In genomic region chr12:80238523-80238922, GRCm38 (mm10) we compare ENCODE assay signal across 19 mouse cellular contexts. TPM values are rescaled to one million over a fixed set of nuclear protein-coding genes. Genes with fewer than 3 reads are reported as not detected.
DNase-seq lines count a peak whose midpoint lies in the region; ATAC-seq lines count a peak whose summit lies in the region.
"Had no signal": no experiment of that assay in that cellular context is flagged by ENCODE, and none has a peak within 500 bp of the region (broad histone marks: within the 10 kb centered on the region; RNA-seq: fewer than 3 reads in every experiment).

No protein-coding gene starts in this region.

- H3K4me1 ChIP-seq in heart, embryonic 15.5 days (replicated peaks) = peaks cover 56% of the 10 kb centered on the region
- H3K4me1 ChIP-seq in embryonic facial prominence, embryonic 14.5 days (ENCODE audit: control insufficient read depth, insufficient read depth, low read length) = peaks cover 16% of the 10 kb centered on the region

- no peak overlapping the region for H3K4me3 ChIP-seq in heart, embryonic 15.5 days
- no peak overlapping the region for H3K4me3 ChIP-seq in embryonic facial prominence, embryonic 14.5 days (ENCODE audit: low read depth, low read length)
- H3K4me3 ChIP-seq: hindbrain, embryonic 13.5 days; midbrain, embryonic 12.5 days; neural tube, embryonic 13.5 days had no signal

- H3K9me3 ChIP-seq in heart, embryonic 15.5 days (replicated peaks) = no peaks in the 10 kb centered on the region
- H3K9me3 ChIP-seq in embryonic facial prominence, embryonic 14.5 days (ENCODE audit: control insufficient read depth, low read length) = peaks cover 10% of the 10 kb centered on the region; the same call in 1 of the 2 replicates
- H3K9me3 ChIP-seq: neural tube, embryonic 13.5 days had no signal

- H3K27ac ChIP-seq in heart, embryonic 15.5 days = peak overlapping the region; percentile 47
- peak overlapping the region; percentile 54 for H3K27ac ChIP-seq in embryonic facial prominence, embryonic 14.5 days (replicated peaks; ENCODE audit: low read depth, low read length)
- H3K27ac ChIP-seq: hindbrain, embryonic 13.5 days; midbrain, embryonic 12.5 days; neural tube, embryonic 13.5 days had no signal

- H3K27me3 ChIP-seq in heart, embryonic 15.5 days = no peaks in the 10 kb centered on the region
- H3K27me3 ChIP-seq in embryonic facial prominence, embryonic 14.5 days (replicated peaks; ENCODE audit: control insufficient read depth, insufficient read depth, low read length) = no peaks in the 10 kb centered on the region
- H3K27me3 ChIP-seq: hindbrain, embryonic 13.5 days; midbrain, embryonic 12.5 days; neural tube, embryonic 13.5 days had no signal

- no peak overlapping the region for H3K4me2 ChIP-seq in heart, embryonic 15.5 days
- H3K4me2 ChIP-seq in embryonic facial prominence, embryonic 14.5 days (ENCODE audit: low read depth, low read length) = no peak overlapping the region
- H3K4me2 ChIP-seq: hindbrain, embryonic 13.5 days; liver, embryonic 11.5 days; midbrain, embryonic 12.5 days; neural tube, embryonic 13.5 days had no signal

- ATAC-seq in heart, embryonic 15.5 days (replicated peaks; ENCODE audit: insufficient number of reproducible peaks, insufficient read depth, low FRiP score, low read depth) = peak; percentile 16; the same call in 1 of the 2 replicates
- no peak for ATAC-seq in embryonic facial prominence, embryonic 14.5 days (ENCODE audit: low read depth)

- 50% methylated on average over 3 of the region's 3 CpGs for WGBS in heart, embryonic 15.5 days
- WGBS in embryonic facial prominence, embryonic 14.5 days = 58% methylated on average over 3 of the region's 3 CpGs

- no peak for DNase-seq in heart, adult 11 months
- DNase-seq in kidney, postnatal 14 days = peak; percentile 40
- no peak for DNase-seq in kidney, postnatal 36 days
- DNase-seq in embryonic facial prominence, embryonic 14.5 days (ENCODE audit: low spot score) = peak; percentile 19
- peak; percentile 56 to 78 for DNase-seq in lung, postnatal 4 days
- no peak for DNase-seq in embryo, embryonic 10.5 days (ENCODE audit: low spot score)
- no peak for DNase-seq in adrenal gland, postnatal 14 days
- DNase-seq: adrenal gland, postnatal 10 days; cerebellum, adult 11-12 months; cerebellum, postnatal 25 days; forebrain, postnatal 0 days; heart, postnatal 10 days; right cerebral cortex, postnatal 14 days; thymus, postnatal 36 days had no signal

- no peak overlapping the region for H3K9ac ChIP-seq in heart, embryonic 15.5 days
- no peak overlapping the region for H3K9ac ChIP-seq in embryonic facial prominence, embryonic 14.5 days (ENCODE audit: low read depth, low read length)
- H3K9ac ChIP-seq: forebrain, postnatal 0 days; hindbrain, embryonic 13.5 days; midbrain, embryonic 12.5 days; neural tube, embryonic 13.5 days had no signal

- H3K36me3 ChIP-seq in heart, embryonic 15.5 days = peaks cover 9% of the 10 kb centered on the region; the same call in 1 of the 2 replicates
- peaks cover 16% of the 10 kb centered on the region; the same call in 1 of the 2 replicates for H3K36me3 ChIP-seq in embryonic facial prominence, embryonic 14.5 days (ENCODE audit: control insufficient read depth, insufficient read depth, low read length)
- H3K36me3 ChIP-seq: hindbrain, embryonic 13.5 days; midbrain, embryonic 12.5 days had no signal

RNA-seq across cellular contexts. Expression of gene Actn1, which starts 21.6 kb away (rescaled TPM):
- 29.2 and 42.3 TPM in 2 replicates for polyA plus RNA-seq in heart, embryonic 15.5 days (2015; fragmentation: Nextera tagmentation; extraction: Ambion mirVana)
- 33.0 and 34.6 TPM in 2 replicates for polyA plus RNA-seq in embryonic facial prominence, embryonic 14.5 days (2014; fragmentation: Nextera tagmentation; extraction: Ambion mirVana)
- total RNA-seq in adrenal gland, postnatal 14 days (2021) = 35.8 and 54.6 TPM in 2 replicates

Comparison
In these comparisons a context has a peak if more than half of its experiments do, and no peak if none do; other contexts are left out.
1. DNase-seq: peak in kidney, postnatal 14 days (single experiment), embryonic facial prominence, embryonic 14.5 days (single experiment) and lung, postnatal 4 days (2 of 2); none in heart, adult 11 months (single experiment), kidney, postnatal 36 days (0 of 2), embryo, embryonic 10.5 days (single experiment) and adrenal gland, postnatal 14 days (single experiment).